Mouse (Mus musculus) natural killer cell, adult 2 months (primary cell): ENCODE measurements around the gene Wars.

Source experiments
- DNase-seq, 2 experiments: peaks; one replicate each; pipeline ENCODE4 v3.0.0; 2022; ENCODE audit warnings: low spot score in 2 of 2

The Wars gene

GRCm38 (mm10) chr12:108826282-108826957 is 67.6 kb downstream of the Wars start:
- DNase-seq, result no peak

- no peak for DNase-seq
Measured at GRCm38 (mm10) chr12:108825561-108826224, 68.3 kb downstream of the Wars start.

- no peak for DNase-seq
Measured at GRCm38 (mm10) chr12:108824225-108824874, 69.6 kb downstream of the Wars start.

- DNase-seq, result no peak
Measured at GRCm38 (mm10) chr12:108823036-108823435, 70.9 kb downstream of the Wars start.

GRCm38 (mm10) chr12:108820461-108820860 is 73.5 kb downstream of the Wars start:
- DNase-seq, result no peak

- no peak for DNase-seq
Measured at GRCm38 (mm10) chr12:108816569-108816968, 77.4 kb downstream of the Wars start.

GRCm38 (mm10) chr12:108814470-108814869 is 79.5 kb downstream of the Wars start:
- no peak for DNase-seq

- no peak for DNase-seq
Measured at GRCm38 (mm10) chr12:108812463-108812862, 81.5 kb downstream of the Wars start.

- DNase-seq, result peak in 1 of 2 experiments; percentile 17
Measured at GRCm38 (mm10) chr12:108811133-108811532, 82.8 kb downstream of the Wars start.

GRCm38 (mm10) chr12:108810309-108810708 is 83.7 kb downstream of the Wars start:
- no peak for DNase-seq
